Mouse (Mus musculus): ENCODE data around the gene Kcna2.

Kcna2 gene

GRCm38 (mm10) chr3:107100811-107101455, at the start of gene Kcna2:
Gene Kcna2 (plus strand): TSS chr3:107101146.
- DNase-seq = no peak

DNA sequence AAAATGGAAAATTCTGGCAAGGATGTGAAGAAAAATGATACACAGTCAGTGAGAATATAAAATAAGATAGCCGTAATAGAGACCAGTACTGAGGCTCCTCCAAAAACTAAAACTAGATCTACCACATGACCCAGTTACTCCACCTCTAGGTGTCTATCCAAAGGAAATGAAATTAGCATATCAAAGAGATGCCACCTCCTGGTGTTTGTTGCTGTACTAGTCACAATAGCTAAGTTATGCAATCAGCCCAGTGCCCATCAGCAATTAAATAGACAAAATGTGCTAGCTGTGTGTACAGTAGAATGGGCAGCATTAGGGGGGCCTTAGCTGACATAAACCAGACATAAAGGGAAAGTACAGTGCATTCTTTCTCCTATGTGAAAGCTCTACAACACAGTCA, 39.5 kb upstream of the Kcna2 start:
- DNase-seq = no peak

- no peak for DNase-seq
Observed at GRCm38 (mm10) chr3:107062771-107063170, 38.2 kb upstream of the Kcna2 start.

DNA sequence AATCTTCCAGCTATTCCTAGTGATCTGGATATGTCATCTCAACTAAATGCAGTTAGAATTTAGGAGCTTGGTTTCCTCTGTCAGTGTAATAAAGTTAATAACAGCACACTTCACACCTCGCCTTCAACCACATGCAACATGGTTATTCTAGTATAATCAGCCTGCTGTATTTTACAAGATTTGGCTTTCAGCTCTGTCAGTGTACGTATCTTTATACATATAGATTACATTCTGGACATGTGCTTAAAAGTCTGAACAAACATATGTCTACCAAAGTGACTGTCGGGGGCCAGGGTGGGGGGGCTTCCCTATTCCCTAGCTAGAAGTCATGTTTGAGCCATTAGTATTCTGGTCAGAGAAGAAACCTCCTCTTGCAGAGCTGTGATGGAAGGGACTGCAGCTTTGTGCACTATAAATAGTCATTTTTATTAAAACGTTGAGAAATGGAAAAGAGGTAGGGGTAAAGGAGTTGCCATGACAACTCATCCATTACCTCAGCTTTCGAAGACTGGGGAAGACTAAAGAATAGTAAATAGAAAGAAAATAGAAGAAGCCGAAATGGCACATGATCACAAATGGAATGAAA, 35.3 kb upstream of the Kcna2 start:
- DNase-seq = no peak

GRCm38 (mm10) chr3:107066165-107066850, 34.6 kb upstream of the Kcna2 start:
- DNase-seq = no peak

DNA sequence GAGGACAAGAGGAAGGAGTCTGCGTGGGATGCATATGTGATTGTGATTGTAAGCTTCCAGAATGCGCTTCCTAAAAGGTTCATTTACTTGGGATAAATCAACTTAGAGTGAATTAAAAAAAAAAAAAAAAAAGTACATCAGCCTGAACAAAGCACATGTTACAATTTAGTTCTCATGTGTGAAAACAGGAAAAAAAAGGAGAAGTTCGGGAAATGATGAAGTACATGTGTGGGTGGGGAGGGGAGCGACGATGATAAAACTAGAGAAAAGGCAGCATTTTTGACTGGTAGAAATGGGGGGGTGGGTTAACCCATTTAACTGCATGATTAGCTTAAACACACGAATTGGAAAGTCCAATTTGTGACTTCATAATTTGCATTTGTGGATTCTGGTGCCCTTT, 33.7 kb upstream of the Kcna2 start:
- DNase-seq = no peak

DNA sequence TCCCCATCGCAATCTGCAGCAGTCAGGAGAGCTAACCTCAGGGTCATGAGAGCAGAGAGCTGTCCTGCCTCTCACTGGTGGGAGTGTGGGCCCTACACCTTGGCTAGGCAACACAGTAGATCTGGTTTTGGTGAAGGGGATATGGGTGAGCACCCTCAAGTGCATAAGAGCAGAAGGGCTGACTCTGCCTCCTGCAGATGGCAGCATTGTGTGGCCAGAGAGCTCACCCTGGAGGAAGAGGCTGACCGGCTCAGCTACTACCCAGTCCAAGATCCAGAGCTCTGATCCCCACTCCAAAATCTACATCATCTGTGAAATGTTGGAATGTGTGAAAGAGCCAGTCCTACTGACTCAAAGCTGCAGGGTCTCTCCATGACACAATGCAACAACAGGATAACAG, 27.1 kb upstream of the Kcna2 start:
- no peak for DNase-seq

DNA sequence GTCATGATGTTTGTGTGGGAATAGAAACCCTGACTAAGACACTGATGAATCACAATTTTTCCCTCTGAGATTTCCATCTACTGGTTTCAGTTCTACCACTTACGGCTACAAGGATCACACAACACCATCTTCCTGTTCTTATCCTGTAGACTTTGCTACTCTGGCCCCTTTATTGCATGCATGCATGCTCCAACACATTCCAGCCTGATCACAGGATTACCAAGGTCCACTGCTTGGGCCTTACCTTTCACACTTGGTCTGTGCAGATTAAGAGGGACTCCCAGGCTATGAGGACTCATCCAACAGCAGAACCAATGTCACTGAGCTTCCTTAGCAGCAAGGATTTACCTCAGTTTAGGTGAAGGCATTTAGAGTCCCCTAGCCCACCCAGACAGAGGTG, 25.2 kb upstream of the Kcna2 start:
- no peak for DNase-seq

- DNase-seq = no peak
Observed at GRCm38 (mm10) chr3:107076658-107077057, 24.3 kb upstream of the Kcna2 start.

DNA sequence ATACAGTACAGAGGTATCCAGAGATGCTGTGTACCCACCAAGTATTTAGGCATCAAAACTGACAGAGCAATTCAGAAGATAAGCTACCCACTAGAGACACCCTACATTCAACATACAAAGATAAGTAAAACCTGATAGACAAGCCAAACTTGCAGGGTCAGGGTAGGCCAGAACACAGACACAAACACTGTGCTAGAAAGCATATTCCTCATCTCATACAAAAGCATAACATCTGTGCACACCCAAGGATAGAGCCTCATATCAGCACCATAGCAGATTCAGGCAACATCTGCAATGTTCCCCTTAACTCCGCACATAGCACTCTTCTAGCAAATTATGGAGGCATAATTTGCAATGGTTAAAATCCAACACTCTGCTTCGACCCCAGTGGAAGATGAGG, 23.8 kb upstream of the Kcna2 start:
- no peak for DNase-seq

GRCm38 (mm10) chr3:107080803-107081202, 20.1 kb upstream of the Kcna2 start:
- no peak for DNase-seq

- DNase-seq = no peak
Observed at GRCm38 (mm10) chr3:107081227-107081626, 19.7 kb upstream of the Kcna2 start.

DNA sequence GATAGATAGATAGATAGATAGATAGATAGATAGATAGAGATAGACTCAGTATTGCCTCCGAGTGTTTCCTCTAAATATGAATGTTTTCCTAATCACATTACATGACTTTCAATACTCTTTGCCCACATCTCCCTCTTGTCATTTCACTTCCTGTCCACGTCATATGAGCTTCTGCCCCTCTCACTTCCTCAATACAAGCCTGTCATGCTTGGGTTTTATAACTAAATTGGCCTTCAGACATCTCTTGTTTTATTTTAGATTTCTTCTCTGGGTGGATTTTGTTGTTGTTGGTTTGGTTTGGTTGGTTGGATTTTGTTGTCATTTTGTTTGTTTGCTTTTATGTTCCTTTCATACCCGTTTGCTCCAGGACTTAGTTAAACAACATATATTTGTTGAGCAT, 16.4 kb upstream of the Kcna2 start:
- no peak for DNase-seq

DNA sequence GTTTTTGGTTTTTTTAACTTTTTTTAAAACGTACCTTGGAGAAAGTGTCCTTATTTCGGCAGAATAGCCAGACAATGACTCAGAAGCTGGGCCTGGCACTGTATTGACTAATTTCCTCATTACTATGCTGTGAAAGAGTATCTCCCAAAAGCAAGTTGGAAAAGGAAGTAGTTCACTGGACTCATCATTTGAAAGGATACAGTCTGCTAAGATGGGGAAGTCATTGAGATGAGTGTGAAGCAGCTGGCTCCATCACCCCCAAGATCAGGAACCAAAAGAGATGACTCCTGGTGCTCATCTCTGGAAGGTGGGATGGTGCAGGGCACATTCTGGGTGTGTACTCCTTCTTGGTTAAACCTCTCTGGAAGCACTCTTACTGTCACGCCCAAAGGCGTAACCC, 13.5 kb upstream of the Kcna2 start:
- no peak for DNase-seq

DNA sequence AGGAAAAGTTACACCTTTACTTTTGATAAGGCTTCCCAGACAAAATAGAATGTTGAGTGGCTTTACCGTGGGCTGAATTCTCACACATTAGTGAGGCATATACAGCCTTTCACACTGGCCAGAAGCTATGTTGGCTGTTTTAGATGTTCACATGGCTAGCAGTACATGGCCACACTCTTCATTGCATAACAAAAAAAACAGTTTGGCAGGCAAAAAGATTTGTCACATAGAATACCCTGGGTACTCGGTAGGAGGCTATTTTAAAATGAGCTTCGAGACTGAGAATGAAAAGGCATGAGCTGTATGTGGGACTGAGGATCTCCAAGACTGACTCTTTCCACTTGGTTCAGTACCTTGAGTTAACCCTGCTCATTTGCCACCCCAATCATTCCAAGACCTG, 12.1 kb upstream of the Kcna2 start:
- no peak for DNase-seq

DNA sequence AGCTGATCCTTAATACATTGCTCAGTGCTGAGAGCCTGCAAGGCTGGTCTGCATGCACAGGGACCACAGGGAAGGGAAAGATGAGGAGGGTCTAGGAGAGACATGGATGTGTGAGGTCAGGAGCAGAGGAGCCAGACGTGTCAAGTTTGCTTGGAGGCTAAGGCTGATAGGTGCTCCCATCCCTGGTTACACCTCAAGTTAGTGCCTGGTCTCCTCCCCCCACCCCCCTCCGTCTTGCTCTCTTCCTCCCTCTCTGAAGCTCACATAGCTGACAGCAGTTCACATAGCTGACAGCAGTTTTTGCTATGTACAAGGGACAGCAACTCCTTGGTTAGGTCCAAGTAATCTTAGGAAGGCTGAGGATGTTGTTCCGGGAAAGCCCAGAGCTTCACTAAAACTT, 11.5 kb upstream of the Kcna2 start:
- no peak for DNase-seq

- DNase-seq = no peak
Observed at GRCm38 (mm10) chr3:107090001-107090400, 10.9 kb upstream of the Kcna2 start.

- no peak for DNase-seq
Observed at GRCm38 (mm10) chr3:107090403-107091150, 10.4 kb upstream of the Kcna2 start.

- DNase-seq = no peak
Observed at GRCm38 (mm10) chr3:107094028-107094427, 6.9 kb upstream of the Kcna2 start.

- no peak for DNase-seq
Observed at GRCm38 (mm10) chr3:107096269-107096731, 4.6 kb upstream of the Kcna2 start.

- no peak for DNase-seq
Observed at GRCm38 (mm10) chr3:107099866-107100265, 1.1 kb upstream of the Kcna2 start.

DNA sequence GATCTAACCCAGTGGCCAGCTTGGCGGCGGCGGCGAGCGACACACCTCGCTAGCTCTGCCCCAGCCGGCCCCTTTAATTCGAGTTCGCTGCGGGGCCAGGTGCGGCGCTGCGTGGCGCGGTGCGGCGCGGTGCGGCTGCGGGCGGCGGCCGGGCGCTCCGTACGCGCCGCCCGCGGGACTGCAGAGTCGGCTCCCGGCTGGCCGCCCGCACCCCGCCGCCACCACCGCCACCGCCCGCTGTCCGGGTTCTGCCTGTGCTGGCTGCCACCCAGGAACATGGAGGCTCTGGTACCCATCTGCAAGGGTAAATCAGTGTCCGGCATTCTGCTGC, 475 bp downstream of the Kcna2 start:
- DNase-seq = no peak

DNA sequence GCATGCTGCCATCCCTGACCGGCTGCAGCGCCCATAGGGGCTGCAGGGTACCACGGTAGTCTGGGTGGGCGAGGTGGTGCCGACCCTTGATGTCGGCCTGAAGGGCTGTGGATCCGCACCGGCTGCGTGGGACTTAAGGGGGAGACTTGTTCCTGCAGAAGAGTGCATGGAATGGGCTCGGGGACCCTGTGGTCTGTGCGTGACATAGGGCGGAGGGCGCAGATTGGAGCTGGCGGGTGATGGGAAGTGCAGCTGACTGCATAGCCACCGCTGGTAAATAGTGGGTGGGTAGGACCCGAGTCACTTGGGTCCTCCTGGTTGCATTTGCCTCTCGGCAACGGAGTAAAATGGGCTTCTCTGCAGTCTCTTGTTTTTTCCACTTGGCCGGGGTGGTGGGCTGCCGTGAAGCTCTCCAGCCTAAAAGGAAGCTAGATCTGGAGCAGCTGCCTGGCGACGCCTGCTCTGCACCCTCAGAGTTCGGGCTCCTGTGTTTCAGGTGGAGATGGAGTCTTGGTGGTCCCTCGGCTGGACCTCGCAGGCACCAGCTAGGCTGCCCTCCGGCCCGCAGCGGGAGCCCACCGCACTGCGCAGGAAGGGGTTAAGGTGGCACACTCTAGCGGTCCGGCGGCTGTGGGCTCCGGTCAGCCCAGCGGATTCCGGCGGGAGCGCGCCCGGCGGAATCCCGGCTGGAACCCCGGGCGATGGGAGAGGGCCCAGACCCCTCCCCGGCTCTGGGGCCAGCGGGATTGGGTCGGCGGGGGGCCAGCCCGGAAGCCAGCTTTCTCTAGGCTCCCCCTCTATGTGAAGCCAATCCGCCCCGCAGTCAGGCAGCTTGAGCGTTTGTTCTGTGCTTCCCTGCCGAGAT, 1.1 kb downstream of the Kcna2 start:
- DNase-seq = no peak
